Mouse (Mus musculus) olfactory bulb, adult 2 months (tissue): ENCODE data around the gene Krt8.

Experiments used
- CTCF ChIP-seq: fragments of 200-500 bp; IDR thresholded peaks from 2 replicates; pipeline ENCODE4 v1.5.1; 2012; ENCODE audit warnings: low read depth, mild to moderate bottlenecking, low read length, moderate library complexity; ENCODE audit not compliant: insufficient read depth
- POLR2A ChIP-seq: fragments of 200-500 bp; IDR thresholded peaks from 2 replicates; pipeline ENCODE4 v1.6.1; 2012; ENCODE audit warnings: mild to moderate bottlenecking, low read depth, low read length, moderate library complexity; ENCODE audit not compliant: insufficient read depth

- TF ChIP-seq CTCF (no peak), POLR2A (no peak)
Observed at GRCm38 (mm10) chr15:101980849-101981248, 23.4 kb downstream of the Krt8 start.
